Mouse (Mus musculus): ENCODE measurements around the gene Cdk5. TPM values are rescaled to one million over a fixed set of nuclear protein-coding genes. Genes with fewer than 3 reads are reported as not detected.

Gene Cdk5
- total RNA-seq, 2 experiments from 2014 or later = 148 to 150 TPM

DNA sequence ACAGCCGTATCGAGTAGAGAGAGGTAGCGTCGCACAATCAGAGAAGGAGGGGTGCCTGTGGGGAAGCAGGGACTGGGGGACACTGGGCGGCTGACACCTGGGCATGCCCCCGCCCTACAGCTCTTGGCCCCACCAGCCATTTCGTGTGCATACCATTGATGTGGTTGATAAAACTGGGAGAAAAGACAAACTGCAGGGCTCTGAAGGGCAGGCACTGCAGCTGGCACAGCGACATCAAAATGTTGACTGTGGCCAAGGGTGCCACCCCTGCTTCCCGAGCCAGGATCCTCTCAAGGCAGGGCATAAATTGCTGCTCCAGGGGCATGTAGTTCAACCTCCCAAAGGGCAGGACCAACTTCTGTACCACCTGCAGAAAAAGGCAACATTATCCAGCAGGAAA lies 18.7 kb upstream of the Cdk5 start:
- intact Hi-C loops (cut with DNase I) = no loop called here
- DNase-seq (ENCODE audit: extremely low spot score in 1 of 2, low spot score in 2 of 2) = no peak

DNA sequence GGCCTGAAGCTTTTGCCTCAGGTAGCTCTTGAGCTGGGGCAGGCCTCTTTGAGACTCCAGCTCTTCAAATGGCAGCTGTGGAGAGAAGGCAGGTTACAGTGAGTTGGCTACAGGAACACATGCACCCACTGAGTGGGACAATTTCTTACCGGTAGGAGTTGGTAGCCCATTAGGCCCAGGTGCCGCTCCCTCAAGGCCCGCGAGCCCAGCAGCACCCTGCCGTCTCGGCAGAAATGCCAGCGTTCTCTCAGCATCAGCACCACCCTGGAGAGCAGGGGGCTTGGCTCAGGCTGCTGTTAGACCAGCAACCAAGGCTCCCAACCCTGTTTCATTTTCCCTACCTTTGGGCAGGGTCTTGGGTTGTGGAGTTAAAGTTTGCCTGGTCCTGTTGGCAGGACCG lies 17.9 kb upstream of the Cdk5 start:
- DNase-seq (ENCODE audit: extremely low spot score in 1 of 2, low spot score in 2 of 2) = no peak
- intact Hi-C loops (cut with DNase I) = no loop called here

DNA sequence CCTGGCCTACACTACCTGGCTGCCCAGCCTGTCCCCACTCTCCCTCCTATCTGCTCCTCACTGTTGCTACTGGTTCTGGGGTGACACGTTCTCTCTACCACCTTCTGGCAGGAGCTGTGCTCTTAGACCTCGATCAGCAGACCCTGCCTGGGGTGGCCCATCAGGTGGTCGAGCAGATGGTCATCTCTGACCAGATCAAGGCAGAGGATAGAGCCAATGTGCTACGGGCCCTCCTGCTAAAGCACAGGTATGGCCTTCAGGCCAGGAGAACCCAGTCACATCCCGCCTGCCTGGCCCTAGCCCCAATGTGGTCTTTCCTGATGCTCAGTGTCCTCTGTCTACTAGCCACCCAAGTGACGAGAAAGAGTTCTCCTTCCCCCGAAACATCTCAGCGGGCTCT lies 10.7 kb upstream of the Cdk5 start:
- no peak for DNase-seq (ENCODE audit: extremely low spot score in 1 of 2, low spot score in 2 of 2)
- intact Hi-C loops (cut with DNase I) = no loop called here

DNA sequence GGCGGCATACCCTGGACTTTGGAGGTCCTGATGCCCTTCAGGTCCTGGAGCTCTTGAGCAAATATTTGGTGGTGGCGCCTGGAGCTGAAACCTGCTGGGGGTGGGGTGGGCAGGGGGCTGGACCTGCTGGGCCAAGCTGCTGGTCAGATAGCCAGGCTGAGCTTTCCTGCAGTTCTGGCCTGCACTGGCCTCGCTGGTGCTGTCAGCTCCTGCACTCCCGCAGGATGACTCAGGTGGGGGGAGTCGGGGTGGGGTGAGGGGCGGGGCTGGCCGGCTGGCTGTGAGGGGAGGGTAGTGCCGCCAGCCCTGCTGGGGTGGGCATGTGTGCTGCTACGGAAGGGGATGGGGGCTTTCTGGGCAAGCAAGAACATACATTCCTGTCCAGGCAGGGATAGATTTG lies 5.3 kb upstream of the Cdk5 start:
- no peak for DNase-seq (ENCODE audit: extremely low spot score in 1 of 2, low spot score in 2 of 2)
- intact Hi-C loops (cut with DNase I) = no loop called here

GRCm38 (mm10) chr5:24427981-24428402 lies 4.7 kb upstream of the Cdk5 start:
- intact Hi-C loops (cut with DNase I) = no loop called here
- peak in 1 of 2 experiments; percentile 37 for DNase-seq (ENCODE audit: extremely low spot score in 1 of 2, low spot score in 2 of 2)

GRCm38 (mm10) chr5:24427285-24427633 lies 3.9 kb upstream of the Cdk5 start:
- DNase-seq (ENCODE audit: extremely low spot score in 1 of 2, low spot score in 2 of 2) = no peak
- intact Hi-C loops (cut with DNase I) = no loop called here

DNA sequence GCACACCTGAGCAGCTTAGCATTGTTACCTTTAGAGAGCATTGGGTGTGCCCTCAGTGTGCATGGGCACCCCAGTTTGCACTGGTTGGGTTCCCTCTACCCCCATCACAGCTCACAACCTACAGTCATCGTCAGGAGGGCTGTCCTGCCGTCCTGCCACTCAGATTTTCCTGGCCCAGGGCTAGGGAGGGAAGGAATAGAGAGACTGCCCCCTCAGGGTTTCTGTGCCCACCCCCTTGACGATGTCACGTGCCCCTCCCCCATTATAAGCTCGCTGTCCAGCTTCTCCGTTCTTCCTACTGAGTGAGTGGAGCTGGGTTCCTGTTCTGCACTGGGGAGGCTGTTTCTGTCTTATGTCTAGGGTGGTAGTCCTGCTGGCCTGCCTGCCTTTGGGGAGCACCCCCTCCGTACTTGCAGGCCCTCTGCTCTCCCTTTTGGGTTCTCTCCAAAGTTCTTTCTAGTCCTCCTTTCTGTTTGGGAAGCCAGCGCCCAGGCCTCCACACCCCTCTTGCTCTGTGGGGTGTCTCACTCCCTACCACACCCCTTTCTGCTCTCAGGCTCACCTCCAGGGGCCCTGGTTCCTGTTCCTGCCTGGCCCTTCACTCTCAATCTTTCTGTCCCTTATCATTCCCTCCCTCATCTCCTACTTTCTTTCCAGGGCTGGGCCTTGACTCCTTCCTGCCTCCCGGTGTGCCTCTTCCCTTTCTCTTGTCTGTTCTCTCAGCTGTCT lies 3.4 kb upstream of the Cdk5 start:
- intact Hi-C loops (cut with DNase I) = no loop called here
- DNase-seq (ENCODE audit: extremely low spot score in 1 of 2, low spot score in 2 of 2) = peak in 1 of 2 experiments; percentile 45

GRCm38 (mm10) chr5:24426037-24426432 lies 2.7 kb upstream of the Cdk5 start:
- peak in 1 of 2 experiments; percentile 31 for DNase-seq (ENCODE audit: extremely low spot score in 1 of 2, low spot score in 2 of 2)

DNA sequence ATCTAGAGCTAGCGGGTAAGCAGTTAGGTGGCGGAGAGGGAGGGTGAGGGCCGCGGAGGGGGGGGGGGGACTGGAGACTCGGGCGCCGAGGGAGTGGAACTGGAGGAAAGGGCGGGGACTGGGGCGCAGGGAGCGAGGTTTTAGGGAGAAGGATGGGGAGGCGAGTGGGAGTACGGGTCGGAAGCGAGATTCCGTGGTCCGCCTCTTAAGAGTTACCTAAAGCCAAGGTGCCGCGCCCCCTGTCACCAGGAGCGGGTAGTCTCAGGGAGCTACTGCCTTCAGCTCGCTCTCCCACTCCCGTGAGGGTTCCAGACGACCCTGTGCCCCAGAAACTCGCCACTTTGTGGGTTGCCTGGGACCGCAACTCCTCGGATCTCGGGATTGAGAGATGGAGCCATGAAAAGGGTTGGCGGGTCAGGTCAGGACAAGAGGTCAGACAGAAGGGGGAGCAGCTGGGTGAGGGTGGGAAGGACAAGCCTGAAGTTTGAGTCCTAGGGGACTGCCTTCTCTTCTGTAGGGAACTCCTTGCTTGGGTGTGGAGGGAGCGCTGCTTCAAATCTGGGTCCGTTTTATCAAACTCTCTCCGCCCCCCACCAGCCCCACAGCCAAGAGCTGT lies 2.2 kb upstream of the Cdk5 start:
- intact Hi-C loops (cut with DNase I) = loop anchor here (2.0 kb wide), 1 partner anchor 19 kb away; the partner anchor contains the start of gene Fastk
- DNase-seq (ENCODE audit: extremely low spot score in 1 of 2, low spot score in 2 of 2) = peak in 1 of 2 experiments; percentile 46

More at GRCm38 (mm10) chr5:24426037-24426432, 2.7 kb upstream of the Cdk5 start:
- intact Hi-C loops (cut with DNase I) = no loop called here

DNA sequence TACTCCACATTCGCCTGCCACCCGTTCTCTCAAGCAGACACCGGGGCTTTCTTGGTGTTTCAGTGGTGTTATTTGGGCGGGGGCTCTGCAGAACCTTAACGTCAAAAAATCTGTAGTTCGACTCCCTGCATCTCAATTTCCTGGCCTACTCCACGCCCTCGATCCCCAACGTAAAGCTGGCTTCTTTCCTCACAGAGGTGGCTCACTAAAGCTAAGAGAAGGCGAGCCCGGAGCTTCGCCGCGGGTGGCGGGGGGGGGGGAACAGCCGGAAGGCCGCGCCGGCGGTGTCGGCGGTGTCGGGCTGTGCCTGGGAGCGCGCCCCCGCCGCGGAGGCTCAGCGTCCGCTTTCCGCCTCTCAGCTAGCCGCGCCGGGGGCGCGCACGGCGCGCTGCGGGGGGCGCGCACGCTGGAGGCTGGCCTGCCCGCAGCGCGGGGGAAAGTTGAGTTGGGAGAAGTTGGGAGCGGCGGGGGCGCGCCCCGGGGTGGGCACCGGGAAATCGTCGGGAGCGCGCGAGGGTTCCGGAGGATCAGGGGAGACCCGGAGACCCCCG lies 1.6 kb upstream of the Cdk5 start:
- intact Hi-C loops (cut with DNase I) = loop anchor here (2.0 to 5.0 kb wide), 2 partner anchors 20 to 52 kb away; partner anchors contain the start of gene Fastk
- peak; percentile 44 to 92 for DNase-seq (ENCODE audit: extremely low spot score in 1 of 2, low spot score in 2 of 2)

GRCm38 (mm10) chr5:24424004-24424781 lies 863 bp upstream of the Cdk5 start:
- no peak for DNase-seq (ENCODE audit: extremely low spot score in 1 of 2, low spot score in 2 of 2)
- intact Hi-C loops (cut with DNase I) = loop anchor here (2.0 to 5.0 kb wide), 2 partner anchors 21 to 53 kb away; partner anchors contain the start of gene Fastk

DNA sequence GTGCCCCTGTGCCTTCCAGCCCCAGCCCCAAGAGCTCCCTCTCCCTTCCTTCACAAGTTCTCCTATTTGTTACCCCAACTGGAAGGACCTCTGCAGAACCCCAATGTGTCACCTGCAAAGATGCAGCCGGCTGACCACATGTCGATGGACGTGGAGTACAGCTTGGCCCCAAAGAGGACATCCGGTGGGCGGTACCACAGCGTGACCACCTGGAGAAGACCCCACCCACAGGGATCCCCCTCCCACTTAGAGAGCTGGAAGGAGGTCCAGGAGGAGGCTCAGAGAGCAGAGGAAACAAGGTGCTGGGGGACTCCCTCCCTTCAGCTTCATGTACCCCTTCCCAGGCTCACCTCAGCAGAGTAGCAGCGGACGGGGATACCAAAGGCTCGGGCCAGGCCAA lies 2.9 kb downstream of the Cdk5 start:
- intact Hi-C loops (cut with DNase I) = loop anchor here (5.0 kb wide), 1 partner anchor 57 kb away; no protein-coding TSS in a partner anchor
- no peak for DNase-seq (ENCODE audit: extremely low spot score in 1 of 2, low spot score in 2 of 2)

GRCm38 (mm10) chr5:24417587-24417986 lies 5.7 kb downstream of the Cdk5 start:
- intact Hi-C loops (cut with DNase I) = no loop called here
- no peak for DNase-seq (ENCODE audit: extremely low spot score in 1 of 2, low spot score in 2 of 2)

DNA sequence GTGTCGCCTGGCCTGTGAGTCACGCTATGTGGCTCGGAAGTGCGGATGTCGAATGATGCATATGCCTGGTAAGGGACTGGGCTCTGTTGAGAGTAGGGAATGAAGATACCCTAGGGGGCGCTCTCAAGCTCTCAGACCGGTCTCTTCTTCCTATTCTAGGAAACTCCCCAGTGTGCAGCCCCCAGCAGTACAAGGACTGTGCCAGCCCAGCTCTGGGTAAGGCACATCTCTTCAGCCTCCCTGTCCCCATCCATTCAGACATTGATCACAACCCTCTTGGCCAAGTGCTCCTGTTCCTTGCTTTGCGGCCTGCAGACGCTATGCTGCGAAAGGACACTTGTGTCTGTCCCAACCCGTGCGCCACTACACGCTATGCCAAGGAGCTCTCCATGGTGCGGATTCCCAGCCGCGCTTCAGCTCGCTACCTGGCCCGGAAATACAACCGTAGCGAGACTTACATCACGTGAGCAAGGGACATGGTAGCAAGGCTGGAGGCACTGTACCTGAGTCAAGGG lies 7.1 kb downstream of the Cdk5 start:
- DNase-seq (ENCODE audit: extremely low spot score in 1 of 2, low spot score in 2 of 2) = peak; percentile 50 to 74
- intact Hi-C loops (cut with DNase I) = no loop called here

GRCm38 (mm10) chr5:24413938-24414337 lies 9.4 kb downstream of the Cdk5 start:
- intact Hi-C loops (cut with DNase I) = no loop called here
- no peak for DNase-seq (ENCODE audit: extremely low spot score in 1 of 2, low spot score in 2 of 2)

DNA sequence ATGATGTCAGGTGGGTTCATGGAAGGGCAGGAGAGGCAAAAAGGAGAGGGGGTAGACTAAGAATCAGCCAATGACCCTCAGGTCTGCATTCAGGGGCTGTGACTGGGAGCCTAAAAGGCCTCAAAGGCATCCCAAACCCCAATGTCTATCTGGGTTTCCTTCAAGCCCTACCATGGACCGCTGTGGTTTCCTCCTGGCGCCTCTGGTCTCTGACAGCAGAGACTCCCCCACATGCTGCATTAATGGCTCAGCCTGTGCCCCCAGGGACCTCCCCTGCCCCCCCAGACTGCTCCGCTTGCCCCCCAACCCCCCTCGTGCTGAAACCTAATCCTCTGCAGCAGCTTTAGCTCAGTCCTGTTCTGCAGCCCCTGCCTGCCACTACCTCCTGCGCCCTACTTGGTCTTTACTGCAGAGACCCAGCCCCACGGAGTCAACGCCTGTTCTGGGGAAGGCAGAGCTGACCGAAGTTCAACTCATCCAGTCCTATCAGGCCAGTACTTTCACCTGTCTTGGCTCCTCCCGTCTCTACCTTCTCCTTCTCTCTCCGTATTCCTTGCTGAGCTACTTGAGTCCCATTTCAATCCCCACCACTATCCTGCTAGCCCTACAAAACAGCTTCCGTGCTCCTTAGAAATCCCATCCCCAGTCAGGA lies 10.2 kb downstream of the Cdk5 start, which contains the start of gene Asic3:
Gene Asic3, plus strand, starts transcription at position 351 of the 652 bp plus-strand sequence.
- no peak for DNase-seq (ENCODE audit: extremely low spot score in 1 of 2, low spot score in 2 of 2)
- intact Hi-C loops (cut with DNase I) = no loop called here

GRCm38 (mm10) chr5:24412063-24412462 lies 11.3 kb downstream of the Cdk5 start:
- intact Hi-C loops (cut with DNase I) = no loop called here
- DNase-seq (ENCODE audit: extremely low spot score in 1 of 2, low spot score in 2 of 2) = no peak

DNA sequence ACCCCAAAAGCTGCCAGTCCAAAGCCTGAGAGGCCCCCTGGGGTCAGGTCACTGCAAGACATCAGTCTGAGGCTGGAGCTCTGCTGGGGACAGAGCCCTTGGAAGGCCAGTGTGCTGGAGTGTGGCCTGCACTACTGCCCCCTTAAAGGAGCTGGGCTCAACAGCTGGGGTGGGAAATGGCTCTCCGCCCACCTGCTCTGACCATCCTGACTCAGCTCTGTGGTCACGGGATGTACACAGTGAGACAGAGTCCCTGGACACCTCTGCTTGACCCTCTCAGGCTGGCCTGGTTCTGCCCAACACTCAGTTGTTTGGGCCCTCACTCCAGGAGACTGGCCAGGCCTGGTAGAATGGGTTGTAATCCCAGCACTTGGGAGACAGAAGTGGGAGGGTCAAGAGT lies 13.9 kb downstream of the Cdk5 start:
- DNase-seq (ENCODE audit: extremely low spot score in 1 of 2, low spot score in 2 of 2) = peak in 1 of 2 experiments; percentile 26
- intact Hi-C loops (cut with DNase I) = no loop called here
